Mouse (Mus musculus) spleen, adult 18-20 months (tissue): ENCODE measurements around the gene Atp1b1.

Experiments
- DNase-seq, 2 experiments: peaks; one replicate each; pipeline ENCODE4 v3.0.0; 2022; ENCODE audit warnings: mixed read lengths in 2 of 2

The Atp1b1 gene

GRCm38 (mm10) chr1:164436749-164437148 lies 21.4 kb downstream of the Atp1b1 start:
- DNase-seq = no peak

- DNase-seq = no peak
Measured at GRCm38 (mm10) chr1:164434049-164434448, 24.1 kb downstream of the Atp1b1 start.

- no peak for DNase-seq
Measured at GRCm38 (mm10) chr1:164432649-164433048, 25.5 kb downstream of the Atp1b1 start.

GRCm38 (mm10) chr1:164428644-164429043 lies 29.5 kb downstream of the Atp1b1 start:
- DNase-seq = no peak

- DNase-seq = no peak
Measured at GRCm38 (mm10) chr1:164427777-164428176, 30.4 kb downstream of the Atp1b1 start.

- DNase-seq = no peak
Measured at GRCm38 (mm10) chr1:164426227-164426626, 31.9 kb downstream of the Atp1b1 start.

- DNase-seq = no peak
Measured at GRCm38 (mm10) chr1:164420623-164421354, 37.4 kb downstream of the Atp1b1 start.

GRCm38 (mm10) chr1:164419401-164419800 lies 38.8 kb downstream of the Atp1b1 start:
- DNase-seq = no peak

GRCm38 (mm10) chr1:164418320-164418719 lies 39.8 kb downstream of the Atp1b1 start:
- no peak for DNase-seq

GRCm38 (mm10) chr1:164417604-164418003 lies 40.6 kb downstream of the Atp1b1 start:
- DNase-seq = no peak

- no peak for DNase-seq
Measured at GRCm38 (mm10) chr1:164416692-164417394, 41.3 kb downstream of the Atp1b1 start.

- no peak for DNase-seq
Measured at GRCm38 (mm10) chr1:164415347-164415751, 42.8 kb downstream of the Atp1b1 start.

- DNase-seq = no peak
Measured at GRCm38 (mm10) chr1:164413608-164414007, 44.5 kb downstream of the Atp1b1 start.

GRCm38 (mm10) chr1:164412906-164413305 lies 45.2 kb downstream of the Atp1b1 start:
- DNase-seq = no peak

GRCm38 (mm10) chr1:164411306-164411705 lies 46.8 kb downstream of the Atp1b1 start:
- no peak for DNase-seq

- no peak for DNase-seq
Measured at GRCm38 (mm10) chr1:164408655-164409054, 49.5 kb downstream of the Atp1b1 start.

- DNase-seq = no peak
Measured at GRCm38 (mm10) chr1:164406506-164406905, 51.6 kb downstream of the Atp1b1 start.

- DNase-seq = no peak
Measured at GRCm38 (mm10) chr1:164405385-164405802, 52.8 kb downstream of the Atp1b1 start.

GRCm38 (mm10) chr1:164399578-164399977 lies 58.6 kb downstream of the Atp1b1 start:
- DNase-seq = no peak

GRCm38 (mm10) chr1:164397672-164398071 lies 60.5 kb downstream of the Atp1b1 start:
- no peak for DNase-seq

GRCm38 (mm10) chr1:164395131-164395780 lies 62.9 kb downstream of the Atp1b1 start:
- no peak for DNase-seq

GRCm38 (mm10) chr1:164392176-164392575 lies 66.0 kb downstream of the Atp1b1 start:
- DNase-seq = no peak

- DNase-seq = no peak
Measured at GRCm38 (mm10) chr1:164389743-164390142, 68.4 kb downstream of the Atp1b1 start.
